Mouse (Mus musculus) NIH3T3 (cell line): Measurements from ENCODE around the gene Igll1.

ENCODE experiments used
- DNase-seq: peaks from one replicate; pipeline ENCODE4 v3.0.0-alpha.2; 2012; ENCODE audit warnings: low read depth

Igll1 gene

DNA sequence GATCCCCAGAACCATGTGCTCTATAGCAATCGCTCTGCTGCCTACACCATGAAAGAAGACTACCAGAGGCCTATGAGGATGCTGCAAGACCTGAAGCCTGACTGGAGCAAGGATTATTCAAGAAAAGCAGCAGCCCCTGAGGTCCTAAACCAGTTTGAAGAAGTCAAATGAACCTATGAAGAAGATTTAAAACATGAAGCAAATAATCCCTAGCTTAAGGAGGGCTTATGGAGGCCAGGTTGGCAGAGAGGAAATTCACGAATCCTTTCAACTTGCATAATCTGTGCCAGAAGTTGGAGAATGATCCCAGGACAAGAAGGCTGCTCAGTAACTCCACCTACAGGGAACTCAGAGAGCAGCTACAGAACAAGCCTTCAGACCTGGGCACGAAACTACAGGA, 11.4 kb downstream of the Igll1 start:
- no peak for DNase-seq

DNA sequence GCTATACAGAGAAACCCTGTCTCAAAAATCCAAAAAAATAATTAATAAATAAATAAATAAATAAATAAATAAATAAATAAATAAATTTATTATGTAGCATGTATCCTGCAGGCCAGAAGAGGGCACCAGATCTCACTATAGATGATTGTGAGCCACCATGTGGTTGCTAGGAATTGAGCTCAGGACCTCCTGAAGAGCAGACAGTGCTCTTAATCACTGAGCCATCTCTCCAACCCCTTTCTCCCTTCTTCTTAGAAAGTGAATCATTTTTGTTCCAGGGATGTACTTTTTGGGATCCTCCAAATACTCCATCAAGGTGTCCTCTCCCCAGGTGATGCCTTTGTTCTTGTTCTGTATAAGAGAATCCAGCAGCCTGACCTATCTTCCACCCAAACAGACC, 14.6 kb downstream of the Igll1 start:
- no peak for DNase-seq

DNA sequence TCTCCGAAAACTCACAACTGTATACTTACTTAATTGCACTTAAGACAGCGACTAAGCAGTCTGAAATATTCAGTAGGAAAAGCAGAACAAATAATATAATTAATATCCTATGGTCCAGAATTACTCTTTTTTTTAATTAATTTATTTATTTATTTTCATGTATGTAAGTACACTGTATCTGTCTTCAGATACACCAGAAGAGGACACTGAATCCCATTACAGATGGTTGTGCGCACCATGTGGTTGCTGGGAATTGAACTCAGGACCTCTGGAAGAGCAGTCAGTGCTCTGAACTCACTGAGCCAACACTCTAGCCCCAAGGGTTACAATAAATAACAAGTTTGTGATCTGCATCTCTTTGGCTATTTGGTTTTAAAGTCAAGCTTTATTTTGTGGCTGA, 34.1 kb downstream of the Igll1 start:
- DNase-seq = no peak

DNA sequence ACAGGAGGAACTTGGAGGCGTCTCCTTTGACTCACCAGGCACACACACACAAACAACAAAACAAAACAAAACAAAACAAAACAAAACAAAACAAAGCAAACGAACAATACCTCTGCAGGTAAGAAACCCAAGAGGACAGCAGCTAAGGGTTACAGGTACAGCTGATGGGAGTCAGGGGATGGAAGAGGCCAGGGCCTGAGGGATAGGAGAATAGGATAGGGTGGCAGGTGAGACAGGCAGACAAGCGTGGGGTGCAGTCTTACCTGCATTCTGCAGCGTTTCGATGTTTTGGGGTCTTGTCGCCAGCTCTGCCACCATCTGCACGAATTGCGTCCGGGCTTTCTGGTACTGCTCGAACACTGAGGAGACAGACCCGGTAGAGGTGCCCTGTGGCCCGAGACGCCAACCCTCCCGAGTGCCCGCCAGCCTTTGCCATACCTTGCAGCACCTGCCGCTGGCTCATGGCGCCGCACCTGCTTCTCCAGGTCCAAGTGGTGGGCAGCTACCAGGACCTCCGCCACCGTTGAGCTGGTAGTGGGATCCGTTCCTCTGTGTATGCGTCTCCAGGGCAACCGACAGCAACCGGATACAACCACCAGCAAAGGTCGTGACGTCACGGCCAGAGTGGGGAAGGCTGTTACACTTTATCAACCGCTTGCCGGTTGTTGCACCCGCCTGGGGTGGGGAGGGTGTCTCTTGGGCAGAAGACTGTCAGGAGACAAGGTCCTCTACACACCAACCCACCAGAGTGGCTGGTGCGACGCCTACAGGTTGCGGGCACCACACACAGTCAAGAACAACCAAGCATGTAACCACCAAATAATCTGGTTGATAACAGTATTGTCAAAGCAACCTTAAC, 34.8 kb downstream of the Igll1 start, which contains the start of gene Spag6l:
Gene Spag6l (minus strand): TSS at position 700 of the 859 bp plus-strand sequence.
- no peak for DNase-seq

DNA sequence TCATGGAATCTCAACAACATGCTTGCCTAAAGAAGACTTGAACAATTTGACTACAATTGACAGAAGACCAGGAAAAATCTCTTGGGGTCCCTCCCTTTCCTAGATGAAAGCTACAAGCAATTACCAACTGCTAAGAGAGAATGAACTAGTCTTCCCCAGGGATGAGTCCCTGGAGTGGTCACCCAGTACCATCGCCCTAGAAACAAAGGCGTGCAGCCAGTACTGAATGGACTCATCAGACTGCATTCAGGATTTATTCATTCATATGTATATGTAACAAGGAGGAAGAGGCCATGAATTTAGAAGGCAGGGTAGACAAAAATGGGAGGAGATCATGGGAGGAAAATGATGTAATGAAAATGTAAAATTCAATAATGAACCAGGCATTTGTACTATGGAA, 37.6 kb downstream of the Igll1 start:
- no peak for DNase-seq

DNA sequence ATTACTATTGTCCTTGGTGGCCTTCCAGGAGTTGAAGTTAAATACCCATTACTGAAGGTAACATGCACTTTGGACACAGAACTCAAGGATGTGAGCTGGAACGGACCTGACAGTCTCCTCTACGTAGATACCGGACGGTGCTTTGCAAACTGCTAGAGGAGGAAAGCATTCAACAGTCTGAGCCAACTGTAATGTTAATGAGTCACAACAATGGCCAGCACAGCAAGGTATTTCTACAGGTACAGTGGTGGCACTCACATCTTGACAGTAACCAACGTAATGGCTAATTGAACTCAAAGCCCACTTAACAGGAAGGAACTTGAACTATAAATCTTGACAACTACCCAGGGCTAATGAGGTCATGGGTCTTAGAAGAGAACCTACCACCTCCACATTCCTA, 38.3 kb downstream of the Igll1 start:
- no peak for DNase-seq
